Mouse (Mus musculus): ENCODE measurements at regions not wholly inside any gene's neighbourhood (a gene's known extent, or its start where the extent isn't known, plus 50 kb on each side); places are given as distances from the start of the nearest gene placed in this dataset.

GRCm38 (mm10) chr10:96372616-96373346 is 236.4 kb downstream of the Gm5426 start:
- DNase-seq (ENCODE audit: low spot score in 2 of 2), result no peak

- DNase-seq (ENCODE audit: low spot score in 2 of 2), result no peak
These were observed 237.1 kb downstream of the Gm5426 start for GRCm38 (mm10) chr10:96373481-96373880.

GRCm38 (mm10) chr10:96374293-96375069 is 238.1 kb downstream of the Gm5426 start:
- DNase-seq (ENCODE audit: low spot score in 2 of 2), result no peak

GRCm38 (mm10) chr10:96375070-96375447 is 238.7 kb downstream of the Gm5426 start:
- no peak for DNase-seq (ENCODE audit: low spot score in 2 of 2)

- no peak for DNase-seq (ENCODE audit: low spot score in 2 of 2)
These were observed 239.3 kb upstream of the Btg1 start for GRCm38 (mm10) chr10:96377549-96377948.

- no peak for DNase-seq (ENCODE audit: low spot score in 2 of 2)
These were observed 237.6 kb upstream of the Btg1 start for GRCm38 (mm10) chr10:96379016-96379771.

- DNase-seq (ENCODE audit: low spot score in 2 of 2), result no peak
These were observed 235.1 kb upstream of the Btg1 start for GRCm38 (mm10) chr10:96381664-96382063.

GRCm38 (mm10) chr10:96391748-96392147 is 225.1 kb upstream of the Btg1 start:
- DNase-seq (ENCODE audit: low spot score in 2 of 2), result no peak

- no peak for DNase-seq (ENCODE audit: low spot score in 2 of 2)
These were observed 224.0 kb upstream of the Btg1 start for GRCm38 (mm10) chr10:96392836-96393235.

GRCm38 (mm10) chr10:96394210-96394609 is 222.6 kb upstream of the Btg1 start:
- DNase-seq (ENCODE audit: low spot score in 2 of 2), result no peak

- no peak for DNase-seq (ENCODE audit: low spot score in 2 of 2)
These were observed 221.8 kb upstream of the Btg1 start for GRCm38 (mm10) chr10:96395017-96395416.

- DNase-seq (ENCODE audit: low spot score in 2 of 2), result peak in 1 of 2 experiments; percentile 28
These were observed 218.8 kb upstream of the Btg1 start for GRCm38 (mm10) chr10:96397931-96398561.

- DNase-seq (ENCODE audit: low spot score in 2 of 2), result no peak
These were observed 218.1 kb upstream of the Btg1 start for GRCm38 (mm10) chr10:96398562-96399288.

- no peak for DNase-seq (ENCODE audit: low spot score in 2 of 2)
These were observed 217.0 kb upstream of the Btg1 start for GRCm38 (mm10) chr10:96399636-96400400.

- no peak for DNase-seq (ENCODE audit: low spot score in 2 of 2)
These were observed 216.0 kb upstream of the Btg1 start for GRCm38 (mm10) chr10:96400793-96401192.

GRCm38 (mm10) chr10:96406306-96406705 is 210.5 kb upstream of the Btg1 start:
- no peak for DNase-seq (ENCODE audit: low spot score in 2 of 2)

GRCm38 (mm10) chr10:96407846-96408245 is 209.0 kb upstream of the Btg1 start:
- no peak for DNase-seq (ENCODE audit: low spot score in 2 of 2)

- DNase-seq (ENCODE audit: low spot score in 2 of 2), result no peak
These were observed 208.6 kb upstream of the Btg1 start for GRCm38 (mm10) chr10:96408250-96408649.

GRCm38 (mm10) chr10:96410028-96410427 is 206.8 kb upstream of the Btg1 start:
- DNase-seq (ENCODE audit: low spot score in 2 of 2), result no peak

GRCm38 (mm10) chr10:96414807-96415206 is 202.0 kb upstream of the Btg1 start:
- no peak for DNase-seq (ENCODE audit: low spot score in 2 of 2)

All from frontal cortex, postnatal 36 days (tissue).